Mouse (Mus musculus) right cerebral cortex, postnatal 10 days (tissue): Measurements from ENCODE around the gene Cped1.
A peak's percentile ranks its signal among the peaks of the same experiment; 100 is the strongest.
"Not testable (repeated sequence)": the region's sequence is repeated elsewhere in the genome, so short reads cannot be mapped to it uniquely, and the experiment has no call there.

Source experiments
- DNase-seq, 2 experiments: peaks; one replicate each; pipeline ENCODE4 v3.0.0; 2021; ENCODE audit warnings: low spot score in 2 of 2

Cped1 gene

GRCm38 (mm10) chr6:22222947-22223346, 237.2 kb downstream of the Cped1 start:
- DNase-seq: no peak

- no peak for DNase-seq
Measured at GRCm38 (mm10) chr6:22224351-22224750, 238.6 kb downstream of the Cped1 start.

- no peak for DNase-seq
Measured at GRCm38 (mm10) chr6:22231244-22231643, 245.5 kb downstream of the Cped1 start.

GRCm38 (mm10) chr6:22233517-22233916, 247.8 kb downstream of the Cped1 start:
- DNase-seq: no peak

GRCm38 (mm10) chr6:22235133-22235532, 249.4 kb downstream of the Cped1 start:
- no peak for DNase-seq

GRCm38 (mm10) chr6:22243321-22243720, 257.6 kb downstream of the Cped1 start:
- DNase-seq: no peak

- DNase-seq: no peak
Measured at GRCm38 (mm10) chr6:22246696-22247095, 261.0 kb downstream of the Cped1 start.

- no peak for DNase-seq
Measured at GRCm38 (mm10) chr6:22258784-22259183, 273.1 kb downstream of the Cped1 start.

- no peak for DNase-seq
Measured at GRCm38 (mm10) chr6:22262519-22262918, 276.8 kb downstream of the Cped1 start.

- not testable (repeated sequence) for DNase-seq
Measured at GRCm38 (mm10) chr6:22264094-22264493, 278.4 kb downstream of the Cped1 start.

- DNase-seq: no peak
Measured at GRCm38 (mm10) chr6:22266018-22266417, 280.3 kb downstream of the Cped1 start.

- DNase-seq: no peak
Measured at GRCm38 (mm10) chr6:22267807-22268667, 282.3 kb downstream of the Cped1 start.

- DNase-seq: no peak
Measured at GRCm38 (mm10) chr6:22268677-22269076, 283.0 kb downstream of the Cped1 start.

GRCm38 (mm10) chr6:22269840-22270521, 284.3 kb downstream of the Cped1 start:
- no peak for DNase-seq

GRCm38 (mm10) chr6:22277941-22278340, 292.2 kb downstream of the Cped1 start:
- DNase-seq: no peak

GRCm38 (mm10) chr6:22280217-22280861, 294.6 kb downstream of the Cped1 start:
- peak; percentile 56 to 58 for DNase-seq

GRCm38 (mm10) chr6:22282405-22282804, 296.7 kb downstream of the Cped1 start:
- no peak for DNase-seq

- peak; percentile 47 to 54 for DNase-seq
Measured at GRCm38 (mm10) chr6:22288004-22288736, 302.5 kb downstream of the Cped1 start, which contains the start of gene Wnt16. TSS of gene Wnt16 (plus strand) at chr6:22288227.

GRCm38 (mm10) chr6:22288737-22289460, 303.2 kb downstream of the Cped1 start:
- DNase-seq: peak; percentile 42 to 61

GRCm38 (mm10) chr6:22289461-22290021, 303.8 kb downstream of the Cped1 start:
- no peak for DNase-seq

GRCm38 (mm10) chr6:22290790-22291189, 305.1 kb downstream of the Cped1 start:
- no peak for DNase-seq
